7 mouse cellular contexts compared by ENCODE assay signal in genomic region chr9:123852449-123853390, GRCm38 (mm10). TPM values are rescaled to one million over a fixed set of nuclear protein-coding genes. Genes with fewer than 3 reads are reported as not detected.
A peak's percentile ranks its signal among the peaks of the same experiment; 100 is the strongest.
DNase-seq lines count a peak whose midpoint lies in the region; ATAC-seq and TF ChIP-seq lines count a peak whose summit lies in the region.

No protein-coding gene starts in this region.

- TF ChIP-seq CTCF in intestine, postnatal 0 days (IDR thresholded peaks at IDR 0.05; ENCODE audit: low read depth): 0 out of 2 replicates have a peak, but pooled peaks have one; percentile 5

- 59% methylated on average over 5 of the region's 5 CpGs for WGBS in lung, embryonic 15.5 days
- 67% methylated on average over 5 of the region's 5 CpGs for WGBS in embryonic facial prominence, embryonic 12.5 days
- 63% methylated on average over 5 of the region's 5 CpGs for WGBS in intestine, postnatal 0 days

- H3K27me3 ChIP-seq in lung, embryonic 15.5 days: no peaks in the 10 kb centered on the region
- no peaks in the 10 kb centered on the region for H3K27me3 ChIP-seq in embryonic facial prominence, embryonic 12.5 days
- H3K27me3 ChIP-seq in intestine, postnatal 0 days (replicated peaks; ENCODE audit: control insufficient read depth, insufficient read depth, low read length): no peaks in the 10 kb centered on the region

- H3K27ac ChIP-seq in lung, embryonic 15.5 days: no peak overlapping the region
- H3K27ac ChIP-seq in embryonic facial prominence, embryonic 12.5 days: no peak overlapping the region
- no peak overlapping the region; the same call in 1 of the 2 replicates for H3K27ac ChIP-seq in intestine, postnatal 0 days (ENCODE audit: low read depth, low read length)

- H3K4me3 ChIP-seq in lung, embryonic 15.5 days: peak overlapping the region; percentile 39
- peak overlapping the region; percentile 30 for H3K4me3 ChIP-seq in embryonic facial prominence, embryonic 12.5 days
- H3K4me3 ChIP-seq in intestine, postnatal 0 days (ENCODE audit: low read depth, low read length): peak overlapping the region; percentile 31

- no peak for DNase-seq in lung, postnatal 14 days
- DNase-seq in neural tube, embryonic 10.5 days (ENCODE audit: extremely low spot score, low spot score): peak; percentile 17
- no peak for DNase-seq in urinary bladder, postnatal 25 days (ENCODE audit: low spot score)
- no peak for DNase-seq in thymus, adult 18-20 months

- H3K9ac ChIP-seq in lung, embryonic 15.5 days: peak overlapping the region; percentile 25; the same call in 1 of the 2 replicates
- H3K9ac ChIP-seq in embryonic facial prominence, embryonic 12.5 days: 0 out of 2 replicates have a peak overlapping the region, but pooled peaks have one; percentile 25
- 0 out of 2 replicates have a peak overlapping the region, but pooled peaks have one; percentile 13 for H3K9ac ChIP-seq in intestine, postnatal 0 days (ENCODE audit: low read depth, low read length)

- peak overlapping the region; percentile 58 for H3K4me2 ChIP-seq in lung, embryonic 15.5 days
- peak overlapping the region; percentile 53 for H3K4me2 ChIP-seq in embryonic facial prominence, embryonic 12.5 days (replicated peaks)
- H3K4me2 ChIP-seq in intestine, postnatal 0 days (replicated peaks; ENCODE audit: low read depth): peak overlapping the region; percentile 57

- no peaks in the 10 kb centered on the region for H3K9me3 ChIP-seq in lung, embryonic 15.5 days
- H3K9me3 ChIP-seq in embryonic facial prominence, embryonic 12.5 days: no peaks in the 10 kb centered on the region
- no peaks in the 10 kb centered on the region for H3K9me3 ChIP-seq in intestine, postnatal 0 days (ENCODE audit: control insufficient read depth)

- no peaks in the 10 kb centered on the region for H3K36me3 ChIP-seq in lung, embryonic 15.5 days
- H3K36me3 ChIP-seq in embryonic facial prominence, embryonic 12.5 days: no peaks in the 10 kb centered on the region
- H3K36me3 ChIP-seq in intestine, postnatal 0 days (ENCODE audit: control insufficient read depth, insufficient read depth): no peaks in the 10 kb centered on the region

- ATAC-seq in lung, embryonic 15.5 days (ENCODE audit: borderline replicate concordance, extremely low read depth, low FRiP score, low TSS enrichment): no peak
- ATAC-seq in embryonic facial prominence, embryonic 12.5 days (ENCODE audit: insufficient number of reproducible peaks, insufficient read depth, low FRiP score, low TSS enrichment): no peak
- ATAC-seq in intestine, postnatal 0 days: no peak

- H3K4me1 ChIP-seq in lung, embryonic 15.5 days: peaks cover 13% of the 10 kb centered on the region
- peaks cover 4% of the 10 kb centered on the region; the same call in 1 of the 2 replicates for H3K4me1 ChIP-seq in embryonic facial prominence, embryonic 12.5 days
- H3K4me1 ChIP-seq in intestine, postnatal 0 days (replicated peaks; ENCODE audit: control insufficient read depth, insufficient read depth, low read length): 0 out of 2 replicates have a peak, but pooled peaks cover 7% of the 10 kb centered on the region

RNA-seq across cellular contexts. Expression of gene Fyco1, which starts 1.0 kb away (rescaled TPM):
- polyA plus RNA-seq in lung, embryonic 15.5 days (2015; fragmentation: Nextera tagmentation; extraction: Ambion mirVana): 13.7 and 15.6 TPM in 2 replicates
- polyA plus RNA-seq in embryonic facial prominence, embryonic 12.5 days (2016; fragmentation: Nextera tagmentation; extraction: Ambion mirVana): 13.6 and 13.9 TPM in 2 replicates
- 3.8 and 5.5 TPM in 2 replicates for polyA plus RNA-seq in intestine, postnatal 0 days (2015; fragmentation: Nextera tagmentation; extraction: Ambion mirVana)

RNA-seq across cellular contexts. Expression of gene Xcr1, which starts 9.1 kb away (rescaled TPM):
- 0.04 TPM in 1 of 2 replicates, not detected in the other for polyA plus RNA-seq in lung, embryonic 15.5 days (2015; fragmentation: Nextera tagmentation; extraction: Ambion mirVana)
- not detected in 2 replicates for polyA plus RNA-seq in embryonic facial prominence, embryonic 12.5 days (2016; fragmentation: Nextera tagmentation; extraction: Ambion mirVana)
- polyA plus RNA-seq in intestine, postnatal 0 days (2015; fragmentation: Nextera tagmentation; extraction: Ambion mirVana): 0.05 TPM in 2 replicates

RNA-seq across cellular contexts. Expression of gene Cxcr6, which starts 46.4 kb away (rescaled TPM):
- polyA plus RNA-seq in lung, embryonic 15.5 days (2015; fragmentation: Nextera tagmentation; extraction: Ambion mirVana): 0.33 and 0.42 TPM in 2 replicates
- 0.12 and 0.19 TPM in 2 replicates for polyA plus RNA-seq in embryonic facial prominence, embryonic 12.5 days (2016; fragmentation: Nextera tagmentation; extraction: Ambion mirVana)
- polyA plus RNA-seq in intestine, postnatal 0 days (2015; fragmentation: Nextera tagmentation; extraction: Ambion mirVana): 0.90 and 1.3 TPM in 2 replicates
